Mouse (Mus musculus) small intestine, adult 2 months (tissue): ENCODE data around the gene Rbm8a2. TPM values are rescaled to one million over a fixed set of nuclear protein-coding genes. Genes with fewer than 3 reads are reported as not detected.
A peak's percentile ranks its signal among the peaks of the same experiment; 100 is the strongest.

ENCODE experiments used
- H3K27ac ChIP-seq: fragments of 200-500 bp; 2 replicates; pipeline ENCODE4 v1.5.1; 2012; ENCODE audit warnings: low read depth, low read length, control low read depth, inconsistent platforms; ENCODE audit not compliant: insufficient read depth
- H3K27me3 ChIP-seq: fragments of 200-500 bp; 2 replicates; pipeline ENCODE4 v1.6.1; 2012; ENCODE audit warnings: mild to moderate bottlenecking, moderate library complexity, low read length, inconsistent platforms; ENCODE audit not compliant: control insufficient read depth, insufficient read depth
- H3K36me3 ChIP-seq: fragments of 200-500 bp; 2 replicates; pipeline ENCODE4 v1.6.1; 2012; ENCODE audit warnings: mild to moderate bottlenecking, low read length, control low read depth, inconsistent platforms; ENCODE audit not compliant: control insufficient read depth, insufficient read depth
- H3K4me1 ChIP-seq: fragments of 200-500 bp; 2 replicates; pipeline ENCODE4 v1.6.1; 2012; ENCODE audit warnings: low read length, inconsistent platforms, mixed read lengths; ENCODE audit not compliant: control insufficient read depth, insufficient read depth, insufficient read length
- H3K4me3 ChIP-seq: fragments of 200-500 bp; 2 replicates; pipeline ENCODE4 v1.5.1; 2012; ENCODE audit warnings: low read depth, mild to moderate bottlenecking, control low read depth, inconsistent platforms, low read length, moderate library complexity
- CTCF ChIP-seq: fragments of 200-500 bp; IDR thresholded peaks from 2 replicates; pipeline ENCODE4 v1.5.1; 2012; ENCODE audit warnings: low read depth, mild to moderate bottlenecking, control low read depth, inconsistent platforms, low read length, moderate library complexity, mixed read lengths; ENCODE audit not compliant: insufficient replicate concordance, insufficient read length; ENCODE audit errors: extremely low read depth
- POLR2A ChIP-seq: fragments of 200-500 bp; IDR thresholded peaks from 2 replicates; pipeline ENCODE4 v1.6.1; 2012; ENCODE audit warnings: low read depth, mild to moderate bottlenecking, control low read depth, inconsistent platforms, low read length, moderate library complexity
- WGBS: fragments of 180-500 bp; shearing (Covaris S2); methylation state at CpG from one replicate; pipeline ENCODE4 v1.1.7; 2018; 5-methylcytosine and 5-hydroxymethylcytosine counted together
- polyA plus RNA-seq: library from polyadenylated mRNA; depleted of rRNA; stranded (reverse); fragments of >200 nt; gene quantifications from 2 replicates; pipeline ENCODE4 v1.2.3, GENCODE M21; 2012; rRNA removed

The Rbm8a2 gene
- polyA plus RNA-seq, 1 experiment: not detected

DNA sequence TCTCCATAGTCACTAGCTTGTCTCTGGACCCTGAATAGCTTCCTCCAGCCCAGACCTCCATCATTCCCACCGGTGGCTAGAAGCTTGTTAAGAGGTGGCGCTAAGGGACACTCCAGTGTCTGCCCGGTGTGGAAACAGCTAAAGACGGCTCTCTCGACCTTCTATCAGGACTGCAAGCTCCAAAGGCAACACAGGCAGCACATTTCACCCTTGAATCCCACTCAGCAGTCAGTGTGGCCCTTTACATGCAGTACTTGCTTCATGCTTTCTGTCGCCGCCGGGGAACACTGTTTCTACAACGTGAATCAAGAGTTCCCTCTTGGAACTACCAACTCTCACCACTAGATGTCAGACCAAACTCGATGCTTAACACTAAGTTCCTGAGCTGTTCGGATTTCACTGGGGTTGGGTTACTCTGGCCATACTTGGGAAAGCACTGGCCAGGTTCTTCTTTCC lies 42.6 kb downstream of the Rbm8a2 start:
- WGBS: 15% methylated on average over 11 of the region's 11 CpGs
- no peak overlapping the region for H3K27ac ChIP-seq
- H3K36me3 ChIP-seq: no peaks in the 10 kb centered on the region
- H3K4me3 ChIP-seq: no peak overlapping the region
- H3K27me3 ChIP-seq: no peaks in the 10 kb centered on the region
- no peaks in the 10 kb centered on the region for H3K4me1 ChIP-seq
- TF ChIP-seq CTCF (peak; percentile 30; the same call in 1 of the 2 replicates), POLR2A (no peak)

- H3K27me3 ChIP-seq: no peaks in the 10 kb centered on the region
- no peaks in the 10 kb centered on the region for H3K4me1 ChIP-seq
- H3K36me3 ChIP-seq: no peaks in the 10 kb centered on the region
- no peak overlapping the region for H3K27ac ChIP-seq
- no peak for TF ChIP-seq POLR2A
- no peak for TF ChIP-seq CTCF
- no peak overlapping the region for H3K4me3 ChIP-seq
- WGBS: 85% methylated on average over 5 of the region's 5 CpGs
Observed at GRCm38 (mm10) chr1:175931391-175931790, 47.5 kb downstream of the Rbm8a2 start.

Other genes starting within 250 kb of the Rbm8a2 start
- 0.20 and 0.38 TPM in 2 replicates for gene Exo1, start 98.5 kb downstream of the Rbm8a2 start, polyA plus RNA-seq
- gene Gm38100, start 58.8 kb downstream of the Rbm8a2 start, polyA plus RNA-seq: not detected in 2 replicates